Mouse (Mus musculus): ENCODE measurements around the gene Clasrp. TPM values are rescaled to one million over a fixed set of nuclear protein-coding genes. Genes with fewer than 3 reads are reported as not detected.

The Clasrp gene
- total RNA-seq, 1 experiment = 52.7 TPM

- TF ChIP-seq ZC3H11A (IDR thresholded peaks at IDR 0.05; ENCODE audit: borderline replicate concordance, low read depth, low read length) = no peak
- TF ChIP-seq HCFC1 (IDR thresholded peaks at IDR 0.05; ENCODE audit: borderline replicate concordance, insufficient read depth, low read length) = no peak
- TF ChIP-seq MAFK (IDR thresholded peaks at IDR 0.05; ENCODE audit: insufficient read depth, low read depth, low read length) = no peak
- TF ChIP-seq ZNF384 (IDR thresholded peaks at IDR 0.05; ENCODE audit: low read depth, low read length) = no peak
- no peak for TF ChIP-seq CHD2 (IDR thresholded peaks at IDR 0.05; ENCODE audit: low read depth, low read length)
- H3K9me3 ChIP-seq (ENCODE audit: control insufficient read depth, insufficient read depth, low read depth, low read length) = no peaks in the 10 kb centered on the region
- no peak overlapping the region for H3K9ac ChIP-seq (ENCODE audit: insufficient read depth, low read depth, low read length, poor library complexity, severe bottlenecking)
- peaks cover 5 to 26% of the 10 kb centered on the region in 2 experiments; a peak in 3 of 4 replicates for H3K4me1 ChIP-seq (ENCODE audit: control insufficient read depth in 2 of 2, insufficient read depth in 2 of 2, low read length in 2 of 2, poor library complexity in 1 of 2)
- in situ Hi-C loops (cut with MboI; ENCODE audit: low sequenced_read_pairs in 2 of 2, unreplicated experiment in 2 of 2) = no loop called here
- no peak overlapping the region for H3K4me3 ChIP-seq (ENCODE audit: insufficient read depth in 1 of 2, low read depth in 1 of 2, low read length in 2 of 2, poor library complexity in 1 of 2, severe bottlenecking in 1 of 2)
- peaks cover 57% of the 10 kb centered on the region for H3K36me3 ChIP-seq (ENCODE audit: control insufficient read depth, insufficient read depth, low read length, poor library complexity, severe bottlenecking)
- no peak overlapping the region for H3K27ac ChIP-seq (ENCODE audit: insufficient read depth, low read depth, low read length, poor library complexity, severe bottlenecking)
- no peak for DNase-seq (ENCODE audit: low read depth, low spot score)
Measured at GRCm38 (mm10) chr7:19593061-19593730, 11.1 kb downstream of the Clasrp start.

GRCm38 (mm10) chr7:19589917-19590316 is 14.4 kb downstream of the Clasrp start:
- Histone ChIP-seq H3K4me1 (ENCODE audit: control insufficient read depth in 2 of 2, insufficient read depth in 2 of 2, low read length in 2 of 2, poor library complexity in 1 of 2) (peaks cover 5 to 27% of the 10 kb centered on the region in 2 experiments; a peak in 3 of 4 replicates), H3K36me3 (ENCODE audit: control insufficient read depth, insufficient read depth, low read length, poor library complexity, severe bottlenecking) (peaks cover 60% of the 10 kb centered on the region), H3K27ac (ENCODE audit: insufficient read depth, low read depth, low read length, poor library complexity, severe bottlenecking) (no peak overlapping the region), H3K9ac (ENCODE audit: insufficient read depth, low read depth, low read length, poor library complexity, severe bottlenecking) (no peak overlapping the region), H3K9me3 (ENCODE audit: control insufficient read depth, insufficient read depth, low read depth, low read length) (no peaks in the 10 kb centered on the region), H3K4me3 (ENCODE audit: insufficient read depth in 1 of 2, low read depth in 1 of 2, low read length in 2 of 2, poor library complexity in 1 of 2, severe bottlenecking in 1 of 2) (no peak overlapping the region)
- in situ Hi-C loops (cut with MboI; ENCODE audit: low sequenced_read_pairs in 2 of 2, unreplicated experiment in 2 of 2) = no loop called here
- DNase-seq (ENCODE audit: low read depth, low spot score) = peak; percentile 76
- TF ChIP-seq HCFC1 (IDR thresholded peaks at IDR 0.05; ENCODE audit: borderline replicate concordance, insufficient read depth, low read length) (no peak), CHD2 (IDR thresholded peaks at IDR 0.05; ENCODE audit: low read depth, low read length) (no peak), ZC3H11A (IDR thresholded peaks at IDR 0.05; ENCODE audit: borderline replicate concordance, low read depth, low read length) (peak; percentile 44)

- Histone ChIP-seq H3K4me3 (ENCODE audit: insufficient read depth in 1 of 2, low read depth in 1 of 2, low read length in 2 of 2, poor library complexity in 1 of 2, severe bottlenecking in 1 of 2) (no peak overlapping the region), H3K9ac (ENCODE audit: insufficient read depth, low read depth, low read length, poor library complexity, severe bottlenecking) (no peak overlapping the region), H3K27ac (ENCODE audit: insufficient read depth, low read depth, low read length, poor library complexity, severe bottlenecking) (no peak overlapping the region), H3K4me1 (ENCODE audit: control insufficient read depth in 2 of 2, insufficient read depth in 2 of 2, low read length in 2 of 2, poor library complexity in 1 of 2) (peaks cover 5 to 25% of the 10 kb centered on the region in 2 experiments; a peak in 3 of 4 replicates), H3K9me3 (ENCODE audit: control insufficient read depth, insufficient read depth, low read depth, low read length) (no peaks in the 10 kb centered on the region), H3K36me3 (ENCODE audit: control insufficient read depth, insufficient read depth, low read length, poor library complexity, severe bottlenecking) (peaks cover 63% of the 10 kb centered on the region)
- DNase-seq (ENCODE audit: low read depth, low spot score) = no peak
- TF ChIP-seq MAFK (IDR thresholded peaks at IDR 0.05; ENCODE audit: insufficient read depth, low read depth, low read length) (no peak), HCFC1 (IDR thresholded peaks at IDR 0.05; ENCODE audit: borderline replicate concordance, insufficient read depth, low read length) (no peak), ZC3H11A (IDR thresholded peaks at IDR 0.05; ENCODE audit: borderline replicate concordance, low read depth, low read length) (no peak), CHD2 (IDR thresholded peaks at IDR 0.05; ENCODE audit: low read depth, low read length) (no peak), ZNF384 (IDR thresholded peaks at IDR 0.05; ENCODE audit: low read depth, low read length) (no peak)
- in situ Hi-C loops (cut with MboI; ENCODE audit: low sequenced_read_pairs in 2 of 2, unreplicated experiment in 2 of 2) = no loop called here
Measured at GRCm38 (mm10) chr7:19589207-19589606, 15.1 kb downstream of the Clasrp start.

- Histone ChIP-seq H3K4me1 (ENCODE audit: control insufficient read depth in 2 of 2, insufficient read depth in 2 of 2, low read length in 2 of 2, poor library complexity in 1 of 2) (peaks cover 0 to 22% of the 10 kb centered on the region in 2 experiments; a peak in 3 of 4 replicates), H3K36me3 (ENCODE audit: control insufficient read depth, insufficient read depth, low read length, poor library complexity, severe bottlenecking) (peaks cover 63% of the 10 kb centered on the region), H3K9me3 (ENCODE audit: control insufficient read depth, insufficient read depth, low read depth, low read length) (no peaks in the 10 kb centered on the region), H3K27ac (ENCODE audit: insufficient read depth, low read depth, low read length, poor library complexity, severe bottlenecking) (no peak overlapping the region), H3K9ac (ENCODE audit: insufficient read depth, low read depth, low read length, poor library complexity, severe bottlenecking) (peak overlapping the region; percentile 70), H3K4me3 (ENCODE audit: insufficient read depth in 1 of 2, low read depth in 1 of 2, low read length in 2 of 2, poor library complexity in 1 of 2, severe bottlenecking in 1 of 2) (peak overlapping the region; percentile 49 to 69; a peak in 3 of 4 replicates)
- DNase-seq (ENCODE audit: low read depth, low spot score) = no peak
- in situ Hi-C loops (cut with MboI; ENCODE audit: low sequenced_read_pairs in 2 of 2, unreplicated experiment in 2 of 2) = no loop called here
- TF ChIP-seq CHD2 (IDR thresholded peaks at IDR 0.05; ENCODE audit: low read depth, low read length) = peak; percentile 66; the same call in 1 of the 2 replicates
- TF ChIP-seq HCFC1 (IDR thresholded peaks at IDR 0.05; ENCODE audit: borderline replicate concordance, insufficient read depth, low read length) = no peak
Measured at GRCm38 (mm10) chr7:19586269-19586668, 18.0 kb downstream of the Clasrp start.

All from ES-E14 (cell line).